Mouse (Mus musculus) erythroblast, embryonic 14.5 days (primary cell): ENCODE data around the gene Zfhx3.

ENCODE experiments used
- GATA1 ChIP-seq: IDR thresholded peaks from 2 replicates; pipeline ENCODE4 v1.6.1; 2012; ENCODE audit warnings: low read length, inconsistent platforms, mixed read lengths
- TAL1 ChIP-seq: IDR thresholded peaks from 3 replicates; pipeline ENCODE4 v1.6.1; 2012; ENCODE audit warnings: low read length, inconsistent platforms, mixed read lengths

DNA sequence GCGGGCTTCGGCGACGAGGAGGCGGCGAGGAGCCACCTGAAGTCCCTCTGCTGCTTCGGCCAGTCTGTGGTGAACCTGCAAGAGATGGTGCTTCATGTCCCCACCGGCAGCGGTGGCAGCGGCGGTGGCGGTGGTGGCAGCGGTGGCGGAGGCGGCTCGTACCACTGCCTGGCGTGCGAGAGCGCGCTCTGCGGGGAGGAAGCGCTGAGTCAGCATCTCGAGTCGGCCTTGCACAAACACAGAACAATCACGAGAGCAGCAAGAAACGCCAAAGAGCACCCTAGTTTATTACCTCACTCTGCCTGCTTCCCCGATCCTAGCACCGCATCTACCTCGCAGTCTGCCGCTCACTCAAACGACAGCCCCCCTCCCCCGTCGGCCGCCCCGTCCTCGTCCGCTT, 1014.0 kb downstream of the Zfhx3 start:
- TF ChIP-seq GATA1 (no peak), TAL1 (no peak)
